Mouse (Mus musculus) cerebellum, adult 2 months (tissue): ENCODE measurements around the gene Pcnx. TPM values are rescaled to one million over a fixed set of nuclear protein-coding genes. Genes with fewer than 3 reads are reported as not detected.
"Not testable (repeated sequence)": the region's sequence is repeated elsewhere in the genome, so short reads cannot be mapped to it uniquely, and the experiment has no call there.

ENCODE experiments used
- DNase-seq, 2 experiments: peaks; one replicate each; pipeline ENCODE4 v3.0.0; 2021
- H3K27ac ChIP-seq: fragments of 200-500 bp; 2 replicates; pipeline ENCODE4 v1.5.1; 2012; ENCODE audit warnings: low read length, control low read depth, inconsistent platforms; ENCODE audit not compliant: insufficient read depth
- H3K27me3 ChIP-seq: fragments of 200-500 bp; 2 replicates; pipeline ENCODE4 v1.6.1; 2012; ENCODE audit warnings: inconsistent platforms, mild to moderate bottlenecking, low read length, moderate library complexity; ENCODE audit not compliant: control insufficient read depth, insufficient read depth
- H3K4me1 ChIP-seq: fragments of 200-500 bp; 2 replicates; pipeline ENCODE4 v1.6.1; 2011; ENCODE audit warnings: low read length; ENCODE audit not compliant: control insufficient read depth, insufficient read depth
- H3K4me3 ChIP-seq: fragments of 200-500 bp; replicated peaks from 2 replicates; pipeline ENCODE3; 2011; ENCODE audit warnings: mild to moderate bottlenecking, low read depth, low read length, control low read depth; ENCODE audit not compliant: insufficient read depth
- CTCF ChIP-seq: fragments of 200-500 bp; IDR thresholded peaks from 2 replicates; pipeline ENCODE4 v1.5.1; 2011; ENCODE audit warnings: low read depth, mild to moderate bottlenecking, control low read depth, low read length, moderate library complexity, borderline replicate concordance; ENCODE audit not compliant: insufficient read depth
- POLR2A ChIP-seq: fragments of 200-500 bp; IDR thresholded peaks from 2 replicates; pipeline ENCODE4 v1.6.1; 2011; ENCODE audit warnings: low read length, control low read depth, borderline replicate concordance; ENCODE audit not compliant: insufficient read depth
- WGBS: fragments of 180-500 bp; shearing (Covaris S2); methylation state at CpG from one replicate; pipeline ENCODE4 v1.1.7; 2018; 5-methylcytosine and 5-hydroxymethylcytosine counted together
- polyA plus RNA-seq: library from polyadenylated mRNA; depleted of rRNA; stranded (reverse); fragments of >200 nt; gene quantifications from 2 replicates; pipeline ENCODE4 v1.2.3, GENCODE M21; 2012

Gene Pcnx
- polyA plus RNA-seq, 1 experiment = 45.3 TPM

- Histone ChIP-seq H3K27ac (no peak overlapping the region), H3K4me1 (no peaks in the 10 kb centered on the region), H3K27me3 (no peaks in the 10 kb centered on the region), H3K4me3 (no peak overlapping the region)
- DNase-seq = no peak
- WGBS = 94% methylated on average over 2 of the region's 2 CpGs
- TF ChIP-seq CTCF (no peak), POLR2A (no peak)
These were observed 119.5 kb downstream of the Pcnx start for GRCm38 (mm10) chr12:81979312-81979711.

DNA sequence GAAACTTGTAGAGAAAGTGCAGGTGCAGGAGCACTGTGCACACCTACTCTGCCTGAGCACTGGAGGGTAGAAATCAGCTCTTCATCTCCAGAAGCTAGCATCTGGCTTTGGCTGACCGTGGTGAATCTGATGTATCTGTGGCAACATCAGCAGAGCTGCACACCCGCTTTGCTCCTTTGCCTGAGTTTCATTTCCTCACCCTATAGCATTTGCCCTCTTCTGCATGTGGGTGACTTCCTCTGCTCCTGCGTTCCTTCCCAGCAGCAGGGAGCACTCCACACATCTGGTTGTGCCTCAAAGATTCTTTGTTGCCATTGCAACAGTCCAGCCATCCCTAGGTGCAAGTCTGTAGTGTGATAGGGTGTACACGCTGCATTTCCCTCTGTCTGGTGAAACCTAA, 132.3 kb downstream of the Pcnx start:
- Histone ChIP-seq H3K4me1 (no peaks in the 10 kb centered on the region), H3K27ac (no peak overlapping the region), H3K27me3 (no peaks in the 10 kb centered on the region), H3K4me3 (no peak overlapping the region)
- 88% methylated on average over 4 of the region's 4 CpGs for WGBS
- no peak for TF ChIP-seq CTCF
- TF ChIP-seq POLR2A = no peak
- no peak for DNase-seq

- DNase-seq = no peak
- WGBS = 83% methylated on average over 6 of the region's 6 CpGs
- Histone ChIP-seq H3K4me1 (no peaks in the 10 kb centered on the region), H3K27me3 (no peaks in the 10 kb centered on the region), H3K4me3 (no peak overlapping the region), H3K27ac (no peak overlapping the region)
- TF ChIP-seq POLR2A (no peak), CTCF (no peak)
These were observed 133.2 kb downstream of the Pcnx start for GRCm38 (mm10) chr12:81992996-81993395.

DNA sequence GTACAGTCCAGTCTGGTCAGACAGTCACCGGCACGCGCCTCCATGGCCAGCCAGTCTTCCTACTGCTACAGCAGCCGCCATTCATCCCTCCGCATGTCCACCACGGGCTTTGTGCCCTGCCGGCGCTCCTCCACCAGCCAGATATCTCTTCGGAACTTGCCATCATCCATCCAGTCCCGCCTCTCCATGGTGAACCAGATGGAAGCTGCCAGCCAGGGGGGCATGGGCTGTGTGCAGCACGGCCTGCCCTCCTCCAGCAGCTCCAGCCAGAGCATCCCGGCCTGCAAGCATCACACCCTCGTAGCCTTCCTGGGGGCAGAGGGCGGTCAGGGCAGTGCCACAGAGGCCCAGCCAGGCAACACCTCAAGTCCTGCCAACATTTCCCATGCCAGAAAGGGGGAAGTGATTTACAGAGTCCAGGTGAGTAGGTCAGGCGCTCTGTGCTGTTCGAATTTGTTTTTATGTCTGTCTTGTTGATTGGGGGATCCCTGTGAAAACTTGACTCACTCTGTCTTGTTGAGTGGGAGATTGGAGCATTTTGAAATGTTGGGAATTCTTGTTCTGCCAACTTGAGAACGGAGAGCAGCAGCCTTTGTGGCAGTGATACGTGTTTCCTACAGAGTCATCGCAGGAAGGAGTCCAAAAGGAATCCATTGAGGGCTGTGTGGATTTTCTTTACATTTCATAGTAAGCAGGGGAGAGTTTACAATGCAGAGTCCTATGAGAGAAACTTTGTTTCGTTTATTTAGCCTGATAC, 135.3 kb downstream of the Pcnx start:
- Histone ChIP-seq H3K27me3 (no peaks in the 10 kb centered on the region), H3K27ac (no peak overlapping the region), H3K4me1 (no peaks in the 10 kb centered on the region), H3K4me3 (no peak overlapping the region)
- DNase-seq = peak in 1 of 2 experiments; percentile 25
- TF ChIP-seq POLR2A (no peak), CTCF (no peak)
- WGBS = 45% methylated on average over 20 of the region's 20 CpGs

DNA sequence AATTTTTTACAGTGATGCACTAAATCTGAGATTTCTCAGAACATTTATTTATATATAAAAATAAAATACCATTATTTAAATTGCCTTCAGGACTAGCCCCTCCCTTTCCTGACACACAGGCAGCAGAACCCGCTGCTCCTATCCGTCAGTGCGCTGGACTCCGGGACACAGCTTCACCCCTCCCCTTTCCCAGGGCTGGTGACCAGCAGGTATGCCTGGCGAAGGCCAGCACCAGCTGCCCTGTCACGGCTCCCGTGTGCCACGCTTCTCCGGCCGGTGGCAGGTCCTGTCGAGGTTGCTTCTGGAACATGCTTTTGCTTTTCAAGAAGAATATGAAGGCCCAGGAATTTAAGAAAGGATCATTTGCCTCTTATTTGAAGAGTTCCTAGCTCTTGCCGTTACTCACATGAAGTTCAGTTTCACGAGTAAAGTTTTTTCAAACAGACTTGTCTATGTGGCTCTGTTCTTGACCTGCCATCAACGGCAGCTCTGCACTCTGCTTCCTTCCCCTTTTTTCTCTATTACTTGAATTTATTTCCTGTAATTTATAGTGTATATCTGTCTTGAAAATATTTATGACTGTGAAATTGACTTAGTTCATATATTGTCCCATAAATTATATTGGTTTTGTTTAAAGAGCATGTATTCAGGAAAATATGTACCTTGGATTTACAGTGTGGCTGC, 137.0 kb downstream of the Pcnx start:
- no peaks in the 10 kb centered on the region for H3K27me3 ChIP-seq
- WGBS = 34% methylated on average over 14 of the region's 14 CpGs
- H3K27ac ChIP-seq = no peak overlapping the region
- H3K4me3 ChIP-seq = no peak overlapping the region
- peak in 1 of 2 experiments; percentile 32 for DNase-seq
- no peak for TF ChIP-seq CTCF
- no peak for TF ChIP-seq POLR2A
- no peaks in the 10 kb centered on the region for H3K4me1 ChIP-seq

DNA sequence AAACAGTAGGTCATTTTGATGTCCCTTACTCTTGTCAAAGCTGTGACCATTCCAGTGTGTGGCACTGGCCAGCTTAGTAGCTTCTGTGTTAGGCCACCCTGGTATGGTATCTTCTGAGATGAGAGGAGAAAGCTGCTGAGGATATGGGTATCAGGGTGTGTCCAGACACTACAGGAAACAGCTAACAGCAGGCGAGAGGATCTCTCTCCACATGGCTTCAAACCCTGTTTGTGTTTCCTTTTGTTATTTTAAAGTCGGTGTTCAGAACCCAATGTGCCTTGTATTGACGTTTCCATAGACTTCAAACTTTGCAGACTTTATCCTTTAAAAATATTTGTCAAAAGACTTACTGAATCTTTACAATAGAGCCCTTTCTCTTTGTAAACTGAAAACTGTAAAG, 137.7 kb downstream of the Pcnx start:
- Histone ChIP-seq H3K27me3 (no peaks in the 10 kb centered on the region), H3K27ac (no peak overlapping the region), H3K4me1 (no peaks in the 10 kb centered on the region), H3K4me3 (no peak overlapping the region)
- whole genome bisulfite sequencing = 72% methylated on average over 3 of the region's 3 CpGs
- no peak for TF ChIP-seq POLR2A
- TF ChIP-seq CTCF = no peak
- no peak for DNase-seq

DNA sequence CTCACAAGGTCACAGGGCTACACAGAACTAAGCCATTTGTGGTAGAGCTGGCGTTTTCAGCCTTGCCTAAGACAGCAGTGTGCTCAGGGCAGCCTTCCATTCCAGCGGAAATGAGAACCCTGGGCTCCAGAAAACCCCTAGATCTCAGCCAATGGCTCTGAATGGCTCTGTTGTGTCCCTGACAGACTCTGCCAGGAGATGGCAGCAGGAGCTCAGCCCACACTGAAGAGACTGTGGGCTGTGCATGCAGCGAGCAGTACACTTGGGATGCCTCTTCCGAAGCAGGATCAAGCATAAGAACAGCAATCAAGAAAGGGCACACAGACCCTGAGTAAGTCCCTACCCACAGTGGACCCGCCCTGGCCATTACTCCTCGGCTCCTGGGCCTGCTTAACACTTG, 142.9 kb downstream of the Pcnx start:
- H3K4me1 ChIP-seq, H3K27me3 ChIP-seq, DNase-seq, H3K27ac ChIP-seq, H3K4me3 ChIP-seq: not testable (repeated sequence)
- WGBS = no CpG with 5 or more reads among the region's 6 CpGs

GRCm38 (mm10) chr12:82025901-82026633, 166.2 kb downstream of the Pcnx start:
- WGBS = no CpG with 5 or more reads among the region's 6 CpGs
- not testable (repeated sequence) for H3K4me1 ChIP-seq, H3K27ac ChIP-seq, H3K27me3 ChIP-seq, H3K4me3 ChIP-seq, DNase-seq

GRCm38 (mm10) chr12:82033524-82033923, 173.7 kb downstream of the Pcnx start:
- H3K27me3 ChIP-seq, H3K4me1 ChIP-seq, H3K4me3 ChIP-seq, H3K27ac ChIP-seq, DNase-seq: not testable (repeated sequence)
- WGBS = no CpG with 5 or more reads among the region's 6 CpGs

DNA sequence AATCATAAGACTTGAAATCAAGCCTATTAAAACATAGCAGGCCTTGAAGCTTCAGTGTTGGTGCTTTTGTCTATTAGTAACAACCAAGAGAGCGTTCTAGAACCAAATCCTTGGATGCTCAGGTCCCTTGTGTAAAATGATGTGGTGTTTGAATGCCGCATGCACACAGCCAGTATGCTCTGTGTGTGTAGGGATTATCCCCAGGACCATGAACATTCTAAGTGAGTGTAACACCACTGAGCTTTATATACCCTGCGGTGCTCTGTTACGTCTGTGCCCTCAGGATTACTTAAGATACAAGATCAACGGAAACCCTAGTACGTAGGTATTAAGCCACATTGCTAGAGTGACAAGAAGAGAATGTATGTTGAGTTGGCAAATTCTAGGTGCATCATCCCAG, 174.2 kb downstream of the Pcnx start:
- not testable (repeated sequence) for H3K27me3 ChIP-seq, H3K27ac ChIP-seq, H3K4me1 ChIP-seq, DNase-seq, H3K4me3 ChIP-seq
- no CpG with 5 or more reads among the region's 6 CpGs for WGBS

DNA sequence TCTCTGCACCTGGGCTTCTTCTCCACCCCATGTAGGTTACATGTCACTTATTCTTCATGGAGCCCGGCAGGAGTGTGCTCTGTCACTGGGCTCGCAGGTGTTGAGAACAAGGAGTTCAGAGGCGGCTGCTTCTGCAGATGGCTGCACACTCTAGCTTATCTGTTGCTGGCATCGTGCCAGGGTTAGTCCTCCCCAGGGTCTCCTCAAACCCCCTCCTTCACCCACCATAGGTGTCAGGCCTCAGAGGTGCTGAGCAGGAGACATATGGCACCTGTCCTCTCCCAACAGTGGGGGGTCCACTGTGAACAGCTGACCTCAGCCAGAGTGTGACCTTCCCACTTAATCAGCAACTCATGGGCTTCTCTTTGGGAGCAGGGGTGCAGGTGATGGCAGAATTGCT, 184.3 kb downstream of the Pcnx start:
- H3K27me3 ChIP-seq, H3K27ac ChIP-seq, DNase-seq, H3K4me1 ChIP-seq, H3K4me3 ChIP-seq: not testable (repeated sequence)
- no CpG with 5 or more reads among the region's 4 CpGs for WGBS
